Mouse (Mus musculus) kidney, adult 18-20 months (tissue): ENCODE data around the gene Msrb3.
A peak's percentile ranks its signal among the peaks of the same experiment; 100 is the strongest.

Experiments
- DNase-seq: peaks from one replicate; pipeline ENCODE4 v3.0.0; 2021

Msrb3 gene

GRCm38 (mm10) chr10:120898785-120899762, at the start of gene Msrb3:
Gene Msrb3 (minus strand): TSS chr10:120899101.
- DNase-seq: peak; percentile 81

- DNase-seq: no peak
These were observed 49.6 kb upstream of the Msrb3 start for GRCm38 (mm10) chr10:120948461-120948860.

- no peak for DNase-seq
These were observed 48.9 kb upstream of the Msrb3 start for GRCm38 (mm10) chr10:120947842-120948241.

GRCm38 (mm10) chr10:120946847-120947246, 47.9 kb upstream of the Msrb3 start:
- DNase-seq: no peak

- DNase-seq: no peak
These were observed 40.0 kb upstream of the Msrb3 start for GRCm38 (mm10) chr10:120938904-120939208.

GRCm38 (mm10) chr10:120938077-120938903, 39.4 kb upstream of the Msrb3 start:
- peak; percentile 62 for DNase-seq

GRCm38 (mm10) chr10:120929536-120929935, 30.6 kb upstream of the Msrb3 start:
- no peak for DNase-seq

GRCm38 (mm10) chr10:120928183-120928582, 29.3 kb upstream of the Msrb3 start:
- DNase-seq: no peak

- DNase-seq: no peak
These were observed 27.3 kb upstream of the Msrb3 start for GRCm38 (mm10) chr10:120926156-120926555.

- no peak for DNase-seq
These were observed 22.6 kb upstream of the Msrb3 start for GRCm38 (mm10) chr10:120921501-120921900.

- DNase-seq: no peak
These were observed 21.7 kb upstream of the Msrb3 start for GRCm38 (mm10) chr10:120920604-120921003.

GRCm38 (mm10) chr10:120916250-120916649, 17.3 kb upstream of the Msrb3 start:
- DNase-seq: no peak

GRCm38 (mm10) chr10:120914948-120915631, 16.2 kb upstream of the Msrb3 start:
- DNase-seq: no peak

- DNase-seq: no peak
These were observed 15.4 kb upstream of the Msrb3 start for GRCm38 (mm10) chr10:120914286-120914685.

- no peak for DNase-seq
These were observed 14.9 kb upstream of the Msrb3 start for GRCm38 (mm10) chr10:120913796-120914195.

- DNase-seq: no peak
These were observed 13.1 kb upstream of the Msrb3 start for GRCm38 (mm10) chr10:120911971-120912370.

- DNase-seq: no peak
These were observed 10.1 kb upstream of the Msrb3 start for GRCm38 (mm10) chr10:120908776-120909574.

- DNase-seq: no peak
These were observed 5.8 kb upstream of the Msrb3 start for GRCm38 (mm10) chr10:120904676-120905075.

- no peak for DNase-seq
These were observed 5.1 kb upstream of the Msrb3 start for GRCm38 (mm10) chr10:120903843-120904468.

GRCm38 (mm10) chr10:120901746-120902145, 2.8 kb upstream of the Msrb3 start:
- DNase-seq: no peak

GRCm38 (mm10) chr10:120900096-120900495, 1.2 kb upstream of the Msrb3 start:
- DNase-seq: no peak

GRCm38 (mm10) chr10:120898357-120898756, 544 bp downstream of the Msrb3 start:
- DNase-seq: peak; percentile 11
